Mouse (Mus musculus) megakaryocyte-erythroid progenitor cell, adult 5 weeks (primary cell): ENCODE results near the gene Olfr801. TPM values are rescaled to one million over a fixed set of nuclear protein-coding genes. Genes with fewer than 3 reads are reported as not detected.

Experiments
- polyA plus RNA-seq: library from polyadenylated mRNA; stranded (reverse); fragments of >175 nt; gene quantifications from 2 replicates; pipeline ENCODE4 v1.2.3, GENCODE M21; 2012

The Olfr801 gene
- polyA plus RNA-seq: not detected in 2 replicates

DNA sequence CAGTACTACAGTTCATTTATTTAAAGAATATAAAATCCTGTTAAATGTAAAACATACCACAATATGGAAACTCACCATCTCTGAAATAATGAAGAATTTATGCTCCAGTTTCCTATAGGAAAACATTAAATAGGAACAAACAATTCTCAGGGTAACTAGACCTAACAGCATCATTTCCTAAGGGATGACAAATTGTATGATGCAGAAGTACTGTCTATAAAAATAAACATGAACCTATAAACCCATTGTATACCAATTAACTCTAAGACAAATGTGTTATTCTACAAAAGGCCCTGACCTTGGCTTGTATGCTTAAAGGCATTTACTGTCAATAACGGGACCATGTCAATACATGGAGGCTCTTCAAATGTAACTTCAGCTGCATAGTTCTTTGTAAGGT, at the start of gene Olfr801:
Olfr801 (minus strand) TSS at position 101 of the 400 bp plus-strand sequence.

DNA sequence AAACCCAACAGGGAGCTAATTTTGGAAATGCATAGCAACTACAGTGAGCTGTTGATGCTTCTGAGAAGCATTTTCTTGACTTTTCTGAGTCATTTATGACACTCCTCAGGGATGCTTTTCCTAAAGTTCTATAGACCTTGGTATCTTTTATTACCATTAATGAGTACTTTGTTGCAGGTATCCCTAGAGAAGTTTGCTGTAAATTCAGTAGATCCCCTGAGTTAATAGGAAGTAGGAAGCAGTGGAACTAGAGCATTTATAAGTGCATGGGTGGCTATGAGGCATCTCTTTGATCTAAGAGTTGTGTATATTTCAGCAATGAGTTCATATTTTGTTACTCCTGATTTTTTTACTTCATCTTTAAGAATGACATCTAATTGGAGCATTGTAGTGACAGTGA, 29.2 kb upstream of the Olfr801 start, which contains the start of gene Olfr804:
Olfr804 (plus strand) TSS at position 301 of the 400 bp plus-strand sequence.

DNA sequence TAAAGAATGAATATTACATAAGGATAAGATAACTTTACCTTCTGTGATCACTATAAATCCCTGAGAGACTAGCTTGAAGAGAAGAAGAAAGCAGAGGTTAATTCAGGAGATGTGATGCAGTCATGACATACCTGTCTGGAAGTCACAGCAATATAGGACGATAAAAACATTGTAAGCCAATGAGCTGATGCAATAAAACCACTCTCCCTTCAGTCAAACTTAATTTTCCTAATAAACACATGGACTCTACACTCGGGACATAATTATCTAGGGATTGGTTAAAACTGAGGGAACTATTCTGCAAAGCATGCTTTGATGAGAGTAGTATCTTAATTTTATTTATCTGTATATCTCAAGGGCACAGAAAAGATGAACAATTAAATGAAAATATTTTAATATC, 20.5 kb upstream of the Olfr801 start, which contains the start of gene Olfr803:
Olfr803 (minus strand) TSS at position 101 of the 400 bp plus-strand sequence.

DNA sequence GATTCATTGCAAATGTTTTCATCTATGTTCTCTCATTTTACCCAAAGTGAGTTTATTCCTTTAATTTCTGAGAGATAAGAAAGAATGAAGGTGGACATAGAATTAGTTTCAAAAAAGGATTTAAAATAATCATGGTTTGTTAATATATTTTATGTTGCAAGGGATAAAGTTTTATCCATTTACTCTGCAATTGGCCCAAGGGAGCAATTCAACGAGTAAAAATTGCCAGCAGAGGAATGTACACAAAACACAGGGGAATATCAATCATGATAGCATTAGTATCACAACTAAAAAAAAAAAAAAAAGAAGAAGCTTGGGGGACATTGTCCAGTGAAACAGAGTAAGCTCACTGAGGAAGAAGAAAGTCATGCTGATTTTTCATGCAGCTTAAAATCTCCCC, 14.4 kb upstream of the Olfr801 start, which contains the start of gene Olfr802:
Olfr802 (minus strand) TSS at position 101 of the 400 bp plus-strand sequence.

DNA sequence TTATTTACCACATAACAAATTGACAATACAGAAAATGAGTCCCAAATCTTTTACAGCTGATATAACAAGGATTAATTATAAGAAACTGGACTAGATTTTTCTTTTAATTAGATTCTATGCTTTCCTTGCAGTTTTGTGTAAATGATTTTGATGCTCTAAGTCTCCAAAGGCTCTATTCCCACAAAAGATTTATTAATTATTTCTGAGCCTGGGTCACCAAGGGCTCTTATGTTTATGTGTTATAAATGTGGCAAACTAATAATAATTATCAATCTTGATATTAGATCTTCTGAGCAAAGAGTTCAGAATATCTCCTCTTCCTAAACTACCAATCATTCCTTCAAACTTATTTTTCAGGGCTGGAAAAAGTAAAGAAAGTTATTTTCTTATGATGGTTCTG, 16.3 kb downstream of the Olfr801 start, which contains the start of gene Olfr800:
Olfr800 (plus strand) TSS at position 301 of the 400 bp plus-strand sequence.

DNA sequence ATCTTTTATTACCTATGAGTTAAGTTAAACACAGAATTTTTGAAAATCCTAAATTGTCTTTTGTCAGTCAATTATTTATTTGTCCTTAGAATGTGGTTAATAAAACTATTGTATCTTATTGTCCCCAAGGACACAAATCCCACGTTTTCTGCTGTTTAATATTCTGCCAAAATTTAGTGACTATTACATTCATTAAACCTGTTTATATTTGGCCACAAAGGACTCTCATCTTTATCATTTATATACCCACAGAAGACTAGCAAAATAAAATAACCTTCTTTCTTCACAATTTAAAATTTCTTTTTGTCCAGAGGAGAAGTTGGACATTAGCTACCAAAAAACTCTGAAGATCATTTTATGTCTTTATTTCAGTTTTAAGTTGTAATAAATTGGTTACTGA, 36.5 kb downstream of the Olfr801 start, which contains the start of gene Olfr799:
Olfr799 (plus strand) TSS at position 301 of the 400 bp plus-strand sequence.

DNA sequence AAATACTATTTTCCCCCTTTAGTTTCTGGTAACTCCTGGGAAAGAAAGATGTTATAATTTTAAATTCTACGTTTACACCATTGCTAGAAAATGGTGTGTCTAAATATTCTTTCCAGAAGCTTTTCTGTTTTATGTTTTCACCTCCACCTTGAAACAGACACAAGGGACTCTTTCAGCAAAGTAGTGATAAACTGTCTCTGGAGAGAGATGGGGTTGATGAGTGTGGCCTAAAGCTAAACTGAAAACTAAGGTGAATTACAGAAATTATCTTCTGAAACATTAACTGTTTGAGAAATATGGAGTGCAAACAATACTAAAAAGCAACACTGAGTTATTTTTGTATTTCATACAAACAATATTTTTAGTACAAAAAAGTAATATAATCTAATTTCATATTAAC, 45.8 kb downstream of the Olfr801 start, which contains the start of gene Olfr798:
Olfr798 (minus strand) TSS at position 101 of the 400 bp plus-strand sequence.

Other genes with a start within 250 kb of the Olfr801 start
- not detected in 2 replicates for gene Olfr786, start 246.6 kb downstream of the Olfr801 start, polyA plus RNA-seq
- gene Olfr787, start 212.0 kb downstream of the Olfr801 start, polyA plus RNA-seq: not detected in 2 replicates
- not detected in 2 replicates for gene Olfr788, start 202.9 kb downstream of the Olfr801 start, polyA plus RNA-seq
- gene Olfr789, start 189.1 kb downstream of the Olfr801 start, polyA plus RNA-seq: not detected in 2 replicates
- not detected in 2 replicates for gene Olfr790, start 175.4 kb downstream of the Olfr801 start, polyA plus RNA-seq
- not detected in 2 replicates for gene Olfr791, start 152.1 kb downstream of the Olfr801 start, polyA plus RNA-seq
- not detected in 2 replicates for gene Olfr792, start 134.7 kb downstream of the Olfr801 start, polyA plus RNA-seq
- gene Olfr794, start 106.2 kb downstream of the Olfr801 start, polyA plus RNA-seq: not detected in 2 replicates
- not detected in 2 replicates for gene Olfr796, start 61.3 kb downstream of the Olfr801 start, polyA plus RNA-seq
- not detected in 2 replicates for gene Olfr798, start 45.9 kb downstream of the Olfr801 start, polyA plus RNA-seq
- not detected in 2 replicates for gene Olfr799, start 36.4 kb downstream of the Olfr801 start, polyA plus RNA-seq
- not detected in 2 replicates for gene Olfr800, start 16.2 kb downstream of the Olfr801 start, polyA plus RNA-seq
- gene Olfr802, start 14.3 kb upstream of the Olfr801 start, polyA plus RNA-seq: not detected in 2 replicates
- not detected in 2 replicates for gene Olfr803, start 20.4 kb upstream of the Olfr801 start, polyA plus RNA-seq
- not detected in 2 replicates for gene Olfr804, start 29.3 kb upstream of the Olfr801 start, polyA plus RNA-seq
- gene Olfr805, start 55.5 kb upstream of the Olfr801 start, polyA plus RNA-seq: not detected in 2 replicates
- gene Olfr806, start 68.1 kb upstream of the Olfr801 start, polyA plus RNA-seq: not detected in 2 replicates
- gene Olfr807, start 83.9 kb upstream of the Olfr801 start, polyA plus RNA-seq: not detected in 2 replicates
- 0.02 TPM in 1 of 2 replicates, not detected in the other for gene Olfr808, start 91.6 kb upstream of the Olfr801 start, polyA plus RNA-seq
- not detected in 2 replicates for gene Olfr809, start 100.8 kb upstream of the Olfr801 start, polyA plus RNA-seq
- gene Olfr810, start 121.1 kb upstream of the Olfr801 start, polyA plus RNA-seq: not detected in 2 replicates
- gene Olfr811, start 130.5 kb upstream of the Olfr801 start, polyA plus RNA-seq: not detected in 2 replicates
- gene Olfr812, start 172.2 kb upstream of the Olfr801 start, polyA plus RNA-seq: not detected in 2 replicates
- gene Olfr813, start 181.5 kb upstream of the Olfr801 start, polyA plus RNA-seq: not detected in 2 replicates
- gene Olfr814, start 206.0 kb upstream of the Olfr801 start, polyA plus RNA-seq: not detected in 2 replicates
- gene Olfr815, start 232.0 kb upstream of the Olfr801 start, polyA plus RNA-seq: not detected in 2 replicates
- not detected in 2 replicates for gene Olfr816, start 241.7 kb upstream of the Olfr801 start, polyA plus RNA-seq